Mouse (Mus musculus): ENCODE results near the gene Ifrd1. TPM values are rescaled to one million over a fixed set of nuclear protein-coding genes. Genes with fewer than 3 reads are reported as not detected.

The Ifrd1 gene
- total RNA-seq (2014; fragmentation: Nextera tagmentation) (151 and 234 TPM in 2 replicates), total RNA-seq (2017) (186 and 190 TPM in 2 replicates), polyA plus RNA-seq (2012) (86.6 and 129 TPM in 2 replicates)

DNA sequence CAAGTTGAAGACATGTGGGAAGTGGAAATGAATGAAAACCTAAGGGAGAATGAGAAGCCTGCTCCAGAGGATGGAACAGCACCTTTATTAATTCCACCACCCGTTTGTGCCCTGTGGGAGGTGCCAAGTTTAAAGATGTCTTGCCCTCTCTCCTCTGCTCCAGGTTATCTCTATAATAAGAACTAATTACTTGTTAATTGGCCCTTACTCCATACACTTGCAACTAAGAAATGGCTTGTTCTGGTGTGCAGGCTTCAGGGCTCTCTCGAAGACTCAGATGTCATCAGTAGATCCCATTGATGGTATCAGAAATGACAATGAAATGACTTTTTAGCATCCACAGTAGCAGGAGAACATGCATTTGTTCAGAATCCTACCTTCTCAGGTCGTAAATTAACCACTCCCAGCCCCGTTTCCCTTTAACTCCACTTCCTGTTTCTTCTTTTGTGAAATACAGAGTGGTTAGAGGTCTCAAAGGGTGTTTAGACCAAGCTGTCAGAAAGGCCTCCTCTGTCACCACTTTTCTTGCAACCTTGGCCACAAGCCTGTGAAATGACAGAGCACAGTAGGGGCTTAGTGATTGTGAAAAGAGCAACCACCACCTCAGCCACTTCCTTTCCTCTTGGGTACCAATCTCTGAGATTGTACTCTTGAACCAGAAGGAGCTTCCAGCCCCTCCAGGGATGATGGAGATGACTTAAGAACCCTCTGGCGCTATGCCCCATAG, at the start of gene Ifrd1:
Ifrd1 (minus strand) TSS at position 51 of the 727 bp plus-strand sequence.
- H3K9me3 ChIP-seq (replicated peaks) = no peaks in the 10 kb centered on the region
- H3K27me3 ChIP-seq (ENCODE audit: insufficient read depth, low read length) = no peaks in the 10 kb centered on the region; the same call in 1 of the 2 replicates
- H3K36me3 ChIP-seq (replicated peaks) = no peaks in the 10 kb centered on the region
- H3K4me3 ChIP-seq (ENCODE audit: low read depth, low read length) = peak within 1 kb of the TSS; percentile 21; the same call in 1 of the 2 replicates
- DNase-seq (ENCODE audit: low spot score) (peak; percentile 25), ATAC-seq (ENCODE audit: extremely low read depth, insufficient number of reproducible peaks, low FRiP score, poor library complexity, severe bottlenecking) (no peak)
- no peak for TF ChIP-seq POLR2AphosphoS5 (IDR thresholded peaks at IDR 0.05; ENCODE audit: insufficient replicate concordance, low read depth, low read length)
- TF ChIP-seq CTCF (IDR thresholded peaks at IDR 0.05; ENCODE audit: low read depth, low read length) = no peak
- TF ChIP-seq GATA2 (IDR thresholded peaks at IDR 0.05; ENCODE audit: borderline replicate concordance, low read depth, low read length) = no peak
- TF ChIP-seq TAL1 (conservative IDR thresholded peaks at IDR 0.05; ENCODE audit: low read depth, low read length) = no peak
- TF ChIP-seq GATA1 (IDR thresholded peaks at IDR 0.05; ENCODE audit: borderline replicate concordance, low read length) = no peak
- H3K4me1 ChIP-seq (ENCODE audit: insufficient read depth, low read depth, low read length) = peaks cover 39% of the 10 kb centered on the region

DNA sequence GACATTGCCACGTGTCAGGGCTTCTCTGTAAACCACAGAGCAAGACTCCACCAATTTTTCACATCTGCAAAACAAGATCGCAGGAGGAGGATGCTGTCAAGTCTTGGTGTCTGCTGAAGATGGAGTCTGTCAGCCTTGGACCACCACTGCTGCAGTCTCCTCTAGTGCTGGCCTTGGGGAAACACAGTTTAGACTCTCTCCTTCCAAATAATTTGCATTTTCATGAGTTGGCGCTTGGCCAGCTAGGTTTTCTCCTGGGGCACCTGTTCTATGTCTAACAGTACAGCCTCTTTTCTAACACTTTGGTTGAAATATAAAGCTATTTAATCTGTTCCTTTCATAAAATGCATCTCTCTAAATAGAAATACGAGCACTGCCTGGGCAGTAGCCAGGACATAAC, 38.2 kb upstream of the Ifrd1 start:
- Histone ChIP-seq H3K9me3 (replicated peaks) (no peaks in the 10 kb centered on the region), H3K4me1 (ENCODE audit: insufficient read depth, low read depth, low read length) (no peaks in the 10 kb centered on the region), H3K4me3 (ENCODE audit: low read depth, low read length) (no peak overlapping the region), H3K36me3 (replicated peaks) (no peaks in the 10 kb centered on the region), H3K27me3 (ENCODE audit: insufficient read depth, low read length) (no peaks in the 10 kb centered on the region)
- TF ChIP-seq TAL1 (conservative IDR thresholded peaks at IDR 0.05; ENCODE audit: low read depth, low read length) (no peak), GATA2 (IDR thresholded peaks at IDR 0.05; ENCODE audit: borderline replicate concordance, low read depth, low read length) (no peak), GATA1 (IDR thresholded peaks at IDR 0.05; ENCODE audit: borderline replicate concordance, low read length) (no peak), POLR2AphosphoS5 (IDR thresholded peaks at IDR 0.05; ENCODE audit: insufficient replicate concordance, low read depth, low read length) (no peak), CTCF (IDR thresholded peaks at IDR 0.05; ENCODE audit: low read depth, low read length) (no peak)
- DNase-seq (ENCODE audit: low spot score) = no peak
- no peak for ATAC-seq (ENCODE audit: extremely low read depth, insufficient number of reproducible peaks, low FRiP score, poor library complexity, severe bottlenecking)

DNA sequence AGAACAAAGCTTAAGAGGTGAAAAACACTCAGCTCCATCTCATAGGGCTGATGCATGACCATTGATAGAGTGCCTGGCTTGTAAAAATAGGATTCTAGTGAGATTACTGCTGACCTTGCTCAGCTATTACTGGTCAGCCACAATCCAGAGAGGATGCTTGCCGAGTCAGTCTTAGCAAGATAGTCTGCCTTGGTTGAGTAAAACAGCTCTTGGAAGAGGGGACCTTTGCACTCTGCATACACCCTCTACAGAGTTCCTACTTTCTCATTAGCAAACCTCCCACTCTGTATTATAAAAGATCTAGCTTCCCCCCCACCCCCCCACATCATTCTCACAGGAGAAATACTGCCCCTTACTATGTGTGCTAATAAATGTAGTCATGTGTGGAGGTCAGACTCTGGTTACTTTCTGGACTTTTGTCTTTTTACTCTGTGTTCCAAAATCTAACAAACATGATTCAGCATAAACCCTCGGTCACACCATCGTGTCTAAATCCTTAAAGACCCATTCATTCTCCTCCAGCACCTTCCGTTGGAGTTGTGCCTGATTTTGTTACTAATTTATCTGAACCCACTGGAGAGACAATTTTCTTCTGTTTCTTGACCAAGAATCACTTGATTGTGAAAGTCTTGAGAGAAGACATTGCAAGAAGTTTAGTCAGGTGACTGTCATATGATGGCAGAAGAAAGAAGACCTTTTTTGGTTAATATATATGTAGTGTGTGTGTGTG, 32.5 kb upstream of the Ifrd1 start:
- TF ChIP-seq GATA1 (IDR thresholded peaks at IDR 0.05; ENCODE audit: borderline replicate concordance, low read length) (no peak), TAL1 (conservative IDR thresholded peaks at IDR 0.05; ENCODE audit: low read depth, low read length) (no peak), CTCF (IDR thresholded peaks at IDR 0.05; ENCODE audit: low read depth, low read length) (no peak), GATA2 (IDR thresholded peaks at IDR 0.05; ENCODE audit: borderline replicate concordance, low read depth, low read length) (no peak), POLR2AphosphoS5 (IDR thresholded peaks at IDR 0.05; ENCODE audit: insufficient replicate concordance, low read depth, low read length) (no peak)
- peaks cover 6% of the 10 kb centered on the region for H3K27me3 ChIP-seq (ENCODE audit: insufficient read depth, low read length)
- DNase-seq (ENCODE audit: low spot score) (no peak), ATAC-seq (ENCODE audit: extremely low read depth, insufficient number of reproducible peaks, low FRiP score, poor library complexity, severe bottlenecking) (no peak)
- H3K4me1 ChIP-seq (ENCODE audit: insufficient read depth, low read depth, low read length) = no peaks in the 10 kb centered on the region
- no peaks in the 10 kb centered on the region for H3K36me3 ChIP-seq (replicated peaks)
- no peak overlapping the region for H3K4me3 ChIP-seq (ENCODE audit: low read depth, low read length)
- no peaks in the 10 kb centered on the region for H3K9me3 ChIP-seq (replicated peaks)

DNA sequence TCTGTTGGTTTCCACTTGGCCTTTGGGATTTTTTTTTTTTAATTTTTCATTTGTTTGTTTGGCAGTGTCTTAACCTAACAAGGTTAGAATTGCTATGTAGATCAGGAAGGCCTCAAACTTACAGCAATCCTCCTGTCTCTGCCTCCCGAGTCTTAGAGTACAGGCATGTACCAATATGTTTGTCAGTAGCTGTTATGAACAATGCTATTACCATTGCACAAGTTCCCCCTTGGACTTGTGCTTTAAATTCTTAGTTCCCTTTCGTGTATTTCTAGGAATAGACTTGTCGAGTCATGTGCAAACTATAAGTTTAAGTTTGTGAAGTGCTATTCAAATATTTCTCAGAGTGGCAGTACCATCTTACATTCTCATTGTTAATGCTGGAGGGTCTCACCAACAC, 29.3 kb upstream of the Ifrd1 start:
- Histone ChIP-seq H3K4me1 (ENCODE audit: insufficient read depth, low read depth, low read length) (no peaks in the 10 kb centered on the region), H3K9me3 (replicated peaks) (no peaks in the 10 kb centered on the region), H3K36me3 (replicated peaks) (no peaks in the 10 kb centered on the region), H3K27me3 (ENCODE audit: insufficient read depth, low read length) (peaks cover 6% of the 10 kb centered on the region), H3K4me3 (ENCODE audit: low read depth, low read length) (no peak overlapping the region)
- DNase-seq (ENCODE audit: low spot score) (no peak), ATAC-seq (ENCODE audit: extremely low read depth, insufficient number of reproducible peaks, low FRiP score, poor library complexity, severe bottlenecking) (no peak)
- TF ChIP-seq GATA2 (IDR thresholded peaks at IDR 0.05; ENCODE audit: borderline replicate concordance, low read depth, low read length) = no peak
- no peak for TF ChIP-seq GATA1 (IDR thresholded peaks at IDR 0.05; ENCODE audit: borderline replicate concordance, low read length)
- no peak for TF ChIP-seq TAL1 (conservative IDR thresholded peaks at IDR 0.05; ENCODE audit: low read depth, low read length)
- no peak for TF ChIP-seq CTCF (IDR thresholded peaks at IDR 0.05; ENCODE audit: low read depth, low read length)

DNA sequence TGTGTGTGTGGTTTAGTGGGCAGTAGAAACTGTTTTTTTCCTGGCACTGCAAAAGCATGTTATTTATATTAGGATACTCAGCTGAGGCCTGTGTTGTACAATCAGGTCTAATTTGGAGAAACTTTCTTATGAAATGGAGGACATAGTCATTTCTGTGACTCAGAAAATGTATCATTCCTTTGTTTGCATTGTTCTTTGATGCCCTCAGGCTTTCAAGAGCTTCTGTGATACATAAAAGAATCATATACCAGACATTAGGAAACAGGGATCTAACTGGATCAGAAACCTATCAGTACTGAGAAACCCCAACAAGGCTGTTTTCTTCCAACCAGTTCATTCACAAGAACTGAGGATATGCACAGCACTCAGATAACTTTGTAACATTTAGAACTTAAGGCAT, 26.6 kb upstream of the Ifrd1 start:
- Histone ChIP-seq H3K9me3 (replicated peaks) (no peaks in the 10 kb centered on the region), H3K36me3 (replicated peaks) (no peaks in the 10 kb centered on the region), H3K4me1 (ENCODE audit: insufficient read depth, low read depth, low read length) (no peaks in the 10 kb centered on the region), H3K27me3 (ENCODE audit: insufficient read depth, low read length) (peaks cover 4% of the 10 kb centered on the region), H3K4me3 (ENCODE audit: low read depth, low read length) (no peak overlapping the region)
- no peak for TF ChIP-seq TAL1 (conservative IDR thresholded peaks at IDR 0.05; ENCODE audit: low read depth, low read length)
- no peak for TF ChIP-seq GATA1 (IDR thresholded peaks at IDR 0.05; ENCODE audit: borderline replicate concordance, low read length)
- TF ChIP-seq GATA2 (IDR thresholded peaks at IDR 0.05; ENCODE audit: borderline replicate concordance, low read depth, low read length) = no peak
- TF ChIP-seq POLR2AphosphoS5 (IDR thresholded peaks at IDR 0.05; ENCODE audit: insufficient replicate concordance, low read depth, low read length) = no peak
- TF ChIP-seq CTCF (IDR thresholded peaks at IDR 0.05; ENCODE audit: low read depth, low read length) = no peak
- ATAC-seq (ENCODE audit: extremely low read depth, insufficient number of reproducible peaks, low FRiP score, poor library complexity, severe bottlenecking) = no peak
- DNase-seq (ENCODE audit: low spot score) = no peak

DNA sequence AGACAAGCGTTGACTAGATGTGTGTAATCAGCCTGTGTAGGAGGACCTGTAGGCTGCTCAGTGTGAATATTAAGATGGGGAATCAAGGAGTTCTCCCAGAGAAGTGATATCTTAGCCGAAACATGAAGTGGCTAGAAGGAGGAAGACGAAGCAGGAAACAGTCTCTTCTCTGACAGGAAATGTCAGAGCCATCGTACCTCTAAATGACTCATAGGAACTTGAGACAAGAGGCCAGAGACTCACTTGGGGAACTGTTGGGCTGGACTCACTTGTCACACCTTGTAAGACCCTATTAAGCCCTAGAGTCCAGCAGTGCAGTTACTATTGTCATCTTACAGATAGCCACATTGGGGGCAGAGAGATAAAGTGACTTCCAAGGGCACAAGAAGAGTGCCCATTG, 25.0 kb upstream of the Ifrd1 start:
- Histone ChIP-seq H3K9me3 (replicated peaks) (no peaks in the 10 kb centered on the region), H3K36me3 (replicated peaks) (no peaks in the 10 kb centered on the region), H3K27me3 (ENCODE audit: insufficient read depth, low read length) (peaks cover 4% of the 10 kb centered on the region), H3K4me1 (ENCODE audit: insufficient read depth, low read depth, low read length) (no peaks in the 10 kb centered on the region), H3K4me3 (ENCODE audit: low read depth, low read length) (no peak overlapping the region)
- ATAC-seq (ENCODE audit: extremely low read depth, insufficient number of reproducible peaks, low FRiP score, poor library complexity, severe bottlenecking) (no peak), DNase-seq (ENCODE audit: low spot score) (no peak)
- no peak for TF ChIP-seq POLR2AphosphoS5 (IDR thresholded peaks at IDR 0.05; ENCODE audit: insufficient replicate concordance, low read depth, low read length)
- TF ChIP-seq GATA2 (IDR thresholded peaks at IDR 0.05; ENCODE audit: borderline replicate concordance, low read depth, low read length) = no peak
- TF ChIP-seq GATA1 (IDR thresholded peaks at IDR 0.05; ENCODE audit: borderline replicate concordance, low read length) = no peak
- TF ChIP-seq TAL1 (conservative IDR thresholded peaks at IDR 0.05; ENCODE audit: low read depth, low read length) = no peak
- TF ChIP-seq CTCF (IDR thresholded peaks at IDR 0.05; ENCODE audit: low read depth, low read length) = no peak

Measured in G1E (cell line).